Mouse (Mus musculus): Measurements from ENCODE around the gene Rin1. TPM values are rescaled to one million over a fixed set of nuclear protein-coding genes. Genes with fewer than 3 reads are reported as not detected.

Gene Rin1
- total and polyA plus RNA-seq, 2 experiments: 0.09 to 0.78 TPM

DNA sequence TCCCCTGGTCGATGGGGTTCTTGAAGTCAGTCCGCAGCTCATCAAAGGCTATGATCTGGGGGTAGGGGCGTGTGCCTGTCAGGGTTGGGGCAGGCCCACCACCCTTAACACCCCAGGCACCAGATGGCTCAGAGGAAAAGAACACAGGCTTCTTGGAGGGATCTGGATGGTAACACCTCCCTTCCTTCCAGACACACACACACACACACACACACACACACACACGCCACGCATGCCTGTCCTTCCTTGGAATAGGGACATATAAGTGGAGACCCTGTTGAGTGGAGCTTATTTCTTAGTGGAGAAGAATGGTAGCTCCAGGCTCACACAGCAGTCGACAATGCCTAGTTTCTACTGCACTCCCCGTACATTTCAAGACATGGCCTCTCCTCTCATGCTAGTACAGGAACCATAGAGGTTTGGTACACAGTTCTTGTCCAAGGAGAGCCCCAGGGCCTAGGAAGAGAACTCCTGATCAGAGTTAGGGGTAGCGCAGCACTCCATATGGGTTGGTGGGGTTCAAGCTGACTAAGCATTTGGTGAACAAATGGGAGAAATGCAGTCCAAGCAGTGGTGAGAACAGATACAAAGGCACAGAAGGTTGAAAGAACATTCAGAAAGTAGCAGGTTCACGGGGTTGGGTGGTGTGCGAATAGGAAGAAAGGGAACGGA lies 44.6 kb downstream of the Rin1 start:
- Histone ChIP-seq H3K79me2 (ENCODE audit: control insufficient read depth, insufficient read depth, low read length) (no peaks in the 10 kb centered on the region), H3K27me3 (ENCODE audit: control insufficient read depth, insufficient read depth, low read length) (no peaks in the 10 kb centered on the region), H3K4me1 (ENCODE audit: control insufficient read depth, insufficient read depth, low read length) (peaks cover 1% of the 10 kb centered on the region; the same call in 1 of the 2 replicates), H3K36me3 (ENCODE audit: control insufficient read depth, insufficient read depth, low read length) (no peaks in the 10 kb centered on the region), H3K9ac (ENCODE audit: low read depth, low read length) (no peak overlapping the region), H3K4me3 (ENCODE audit: insufficient read depth, low read depth, low read length) (no peak overlapping the region), H3K27ac (replicated peaks; ENCODE audit: insufficient read depth, low read depth, low read length) (no peak overlapping the region)
- WGBS: 43% methylated on average over 11 of the region's 11 CpGs
- DNase-seq (ENCODE audit: extremely low read depth, low read depth, low spot score): no peak
- TF ChIP-seq POLR2A (IDR thresholded peaks at IDR 0.05; ENCODE audit: extremely low read depth, insufficient read depth, low read length) (no peak), CTCF (IDR thresholded peaks at IDR 0.05; ENCODE audit: low read depth, low read length) (no peak)

DNA sequence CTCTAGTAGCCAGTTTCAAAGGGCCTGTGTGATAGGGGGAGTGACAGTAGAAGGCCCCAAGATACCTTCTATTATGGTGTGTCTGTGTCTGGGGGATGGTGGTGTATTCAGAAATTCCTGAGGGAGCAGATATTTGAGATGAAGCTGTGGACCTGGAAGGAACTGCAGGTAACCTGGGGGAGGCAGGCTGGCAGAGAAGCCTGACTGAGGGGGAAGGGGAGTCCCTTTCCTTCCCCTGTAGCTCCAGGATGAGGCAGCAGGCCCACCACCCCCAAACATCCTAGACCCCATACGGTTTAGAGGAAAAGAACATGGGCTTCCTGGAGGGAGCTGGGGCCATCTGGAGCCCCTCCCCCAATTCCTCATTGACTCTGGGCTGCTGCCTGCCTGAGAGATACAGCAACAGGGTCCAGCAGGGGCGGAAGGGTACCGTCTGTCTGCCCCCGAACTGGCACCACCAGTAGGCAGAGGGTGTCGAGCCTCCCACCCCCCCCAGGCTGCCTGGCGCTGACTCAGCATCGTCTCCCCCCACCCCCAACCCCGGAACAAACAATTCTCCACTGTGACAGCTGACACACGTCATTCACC lies 45.7 kb downstream of the Rin1 start:
- Histone ChIP-seq H3K27me3 (ENCODE audit: control insufficient read depth, insufficient read depth, low read length) (no peaks in the 10 kb centered on the region), H3K27ac (replicated peaks; ENCODE audit: insufficient read depth, low read depth, low read length) (no peak overlapping the region), H3K79me2 (ENCODE audit: control insufficient read depth, insufficient read depth, low read length) (no peaks in the 10 kb centered on the region), H3K4me1 (ENCODE audit: control insufficient read depth, insufficient read depth, low read length) (peaks cover 1% of the 10 kb centered on the region; the same call in 1 of the 2 replicates), H3K9ac (ENCODE audit: low read depth, low read length) (no peak overlapping the region), H3K4me3 (ENCODE audit: insufficient read depth, low read depth, low read length) (no peak overlapping the region), H3K36me3 (ENCODE audit: control insufficient read depth, insufficient read depth, low read length) (no peaks in the 10 kb centered on the region; the same call in 1 of the 2 replicates)
- no peak for DNase-seq (ENCODE audit: extremely low read depth, low read depth, low spot score)
- TF ChIP-seq POLR2A (IDR thresholded peaks at IDR 0.05; ENCODE audit: extremely low read depth, insufficient read depth, low read length): no peak
- no peak for TF ChIP-seq CTCF (IDR thresholded peaks at IDR 0.05; ENCODE audit: low read depth, low read length)
- 7% methylated on average over 9 of the region's 9 CpGs for whole genome bisulfite sequencing

DNA sequence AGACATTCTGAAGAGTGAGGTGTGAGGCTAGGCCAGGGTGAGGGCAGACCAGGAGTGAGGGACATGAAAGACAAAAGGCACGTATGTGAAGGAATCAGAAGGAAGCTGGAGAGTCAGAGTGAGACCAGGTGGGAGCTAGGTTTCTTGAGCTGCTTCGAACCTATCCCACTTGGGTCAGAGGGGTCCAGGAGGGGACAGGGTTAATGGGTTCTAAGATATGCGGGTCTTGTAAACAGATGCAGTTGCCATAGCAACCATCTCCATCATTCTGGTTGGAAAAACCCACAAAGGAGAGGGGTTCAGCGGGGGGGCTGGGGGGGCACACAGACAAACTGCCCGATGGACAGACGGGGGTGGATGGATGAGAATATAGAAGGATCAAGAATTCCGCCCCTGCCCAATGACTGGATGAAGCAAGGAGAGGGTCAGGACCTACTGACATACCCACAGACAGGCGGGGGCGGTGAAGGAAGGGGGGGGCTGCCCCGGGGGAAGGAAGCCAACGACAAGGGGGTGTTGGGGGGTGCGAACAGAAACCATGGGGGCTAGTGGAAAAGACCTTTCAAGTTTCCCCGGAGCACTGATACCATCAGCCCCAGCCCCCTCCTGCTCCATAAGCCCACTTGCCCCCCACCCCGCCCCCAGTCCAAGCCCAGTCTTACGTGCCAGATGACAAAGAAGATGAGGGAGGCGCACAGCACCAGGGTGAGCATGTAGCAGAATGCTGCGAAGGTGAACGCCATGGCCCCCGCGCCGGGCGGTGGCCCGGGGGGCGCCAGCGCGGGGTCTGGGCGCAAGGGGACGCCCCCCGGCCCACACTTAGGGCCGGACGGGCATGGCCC lies 47.5 kb downstream of the Rin1 start:
- Histone ChIP-seq H3K36me3 (ENCODE audit: control insufficient read depth, insufficient read depth, low read length) (peaks cover 12% of the 10 kb centered on the region), H3K4me1 (ENCODE audit: control insufficient read depth, insufficient read depth, low read length) (peaks cover 1% of the 10 kb centered on the region; the same call in 1 of the 2 replicates), H3K27ac (replicated peaks; ENCODE audit: insufficient read depth, low read depth, low read length) (no peak overlapping the region), H3K27me3 (ENCODE audit: control insufficient read depth, insufficient read depth, low read length) (no peaks in the 10 kb centered on the region), H3K79me2 (ENCODE audit: control insufficient read depth, insufficient read depth, low read length) (no peaks in the 10 kb centered on the region), H3K9ac (ENCODE audit: low read depth, low read length) (peak overlapping the region; percentile 37; the same call in 1 of the 2 replicates), H3K4me3 (ENCODE audit: insufficient read depth, low read depth, low read length) (no peak overlapping the region; the same call in 1 of the 2 replicates)
- TF ChIP-seq POLR2A (IDR thresholded peaks at IDR 0.05; ENCODE audit: extremely low read depth, insufficient read depth, low read length) (no peak), CTCF (IDR thresholded peaks at IDR 0.05; ENCODE audit: low read depth, low read length) (no peak)
- DNase-seq (ENCODE audit: extremely low read depth, low read depth, low spot score): no peak
- 12% methylated on average over 26 of the region's 31 CpGs for WGBS

DNA sequence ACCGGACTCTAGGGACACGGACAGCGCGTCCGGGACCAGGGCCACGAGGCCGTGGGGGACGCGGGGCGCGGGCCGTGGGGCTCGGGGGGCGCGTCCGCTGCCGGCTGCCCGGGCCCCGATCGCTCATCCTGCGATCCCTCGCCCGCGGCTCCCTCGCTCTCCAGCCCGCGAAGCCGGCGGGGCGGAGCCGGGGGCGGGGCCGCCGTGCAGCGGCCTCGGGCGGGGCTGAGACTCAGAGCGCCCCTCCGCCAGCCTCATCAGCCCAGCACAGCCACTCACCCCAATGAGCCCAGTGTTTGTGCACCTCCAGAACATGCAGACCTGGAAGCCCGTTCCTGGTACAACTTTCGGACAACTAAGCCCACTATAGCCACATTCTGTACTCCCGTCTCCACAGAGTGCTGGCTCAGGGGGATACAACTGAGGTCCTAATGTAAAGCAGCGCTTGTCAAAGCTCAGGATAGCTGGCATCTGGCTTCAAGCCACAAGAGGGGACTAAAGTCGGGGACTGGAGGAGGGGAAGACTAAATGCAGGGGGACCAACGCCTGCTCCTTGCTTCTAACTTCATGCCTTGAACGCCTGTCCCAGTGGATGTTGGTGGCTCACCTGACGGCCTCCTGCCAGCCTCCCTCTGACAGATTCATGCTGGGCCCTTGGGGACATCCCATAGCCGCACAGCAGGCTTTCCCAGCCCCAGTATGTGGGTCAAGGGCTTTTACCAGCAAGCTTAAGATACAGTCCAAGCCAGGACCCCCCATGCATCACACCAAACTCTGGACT lies 48.3 kb downstream of the Rin1 start, which contains the start of gene Cnih2:
TSS of gene Cnih2 (minus strand) at position 159 of the 781 bp plus-strand sequence.
- Histone ChIP-seq H3K4me1 (ENCODE audit: control insufficient read depth, insufficient read depth, low read length) (peaks cover 1% of the 10 kb centered on the region; the same call in 1 of the 2 replicates), H3K27me3 (ENCODE audit: control insufficient read depth, insufficient read depth, low read length) (no peaks in the 10 kb centered on the region), H3K36me3 (ENCODE audit: control insufficient read depth, insufficient read depth, low read length) (peaks cover 14% of the 10 kb centered on the region), H3K79me2 (ENCODE audit: control insufficient read depth, insufficient read depth, low read length) (no peaks in the 10 kb centered on the region), H3K9ac (ENCODE audit: low read depth, low read length) (peak within 1 kb of the TSS; percentile 37; the same call in 1 of the 2 replicates), H3K27ac (replicated peaks; ENCODE audit: insufficient read depth, low read depth, low read length) (no peak within 1 kb of the TSS), H3K4me3 (ENCODE audit: insufficient read depth, low read depth, low read length) (no peak within 1 kb of the TSS; the same call in 1 of the 2 replicates)
- 11% methylated on average over 42 of the region's 48 CpGs for WGBS
- TF ChIP-seq POLR2A (IDR thresholded peaks at IDR 0.05; ENCODE audit: extremely low read depth, insufficient read depth, low read length) (no peak), CTCF (IDR thresholded peaks at IDR 0.05; ENCODE audit: low read depth, low read length) (no peak)
- no peak for DNase-seq (ENCODE audit: extremely low read depth, low read depth, low spot score)

DNA sequence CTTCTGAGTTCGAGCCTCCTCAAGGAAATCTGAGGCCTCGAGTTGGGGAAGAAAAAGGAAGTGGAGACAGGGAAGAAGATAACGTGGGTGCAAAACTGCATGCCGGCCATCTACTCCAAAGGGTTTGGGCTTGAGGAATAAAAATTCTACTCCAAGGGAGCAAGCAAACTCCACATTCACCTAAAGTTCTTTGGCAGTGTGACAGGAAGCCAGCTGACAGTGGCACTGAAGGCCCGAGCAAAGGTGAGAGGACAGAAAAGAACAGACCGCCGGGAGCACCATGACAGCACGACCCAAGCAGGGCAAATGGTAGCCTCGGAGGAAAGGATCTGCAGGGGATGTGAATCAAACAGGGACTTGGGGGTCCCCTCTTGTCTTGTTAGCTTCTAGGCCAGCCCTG lies 55.8 kb downstream of the Rin1 start:
- no peaks in the 10 kb centered on the region; the same call in 1 of the 2 replicates for H3K79me2 ChIP-seq (ENCODE audit: control insufficient read depth, insufficient read depth, low read length)
- DNase-seq (ENCODE audit: extremely low read depth, low read depth, low spot score): peak; percentile 74
- H3K36me3 ChIP-seq (ENCODE audit: control insufficient read depth, insufficient read depth, low read length): peaks cover 18% of the 10 kb centered on the region; the same call in 1 of the 2 replicates
- H3K4me3 ChIP-seq (ENCODE audit: insufficient read depth, low read depth, low read length): peak overlapping the region; percentile 99
- WGBS: 3% methylated on average over 9 of the region's 9 CpGs
- no peak for TF ChIP-seq CTCF (IDR thresholded peaks at IDR 0.05; ENCODE audit: low read depth, low read length)
- peak; percentile 44; the same call in 1 of the 2 replicates for TF ChIP-seq POLR2A (IDR thresholded peaks at IDR 0.05; ENCODE audit: extremely low read depth, insufficient read depth, low read length)
- H3K9ac ChIP-seq (ENCODE audit: low read depth, low read length): peak overlapping the region; percentile 99
- no peaks in the 10 kb centered on the region for H3K27me3 ChIP-seq (ENCODE audit: control insufficient read depth, insufficient read depth, low read length)
- H3K4me1 ChIP-seq (ENCODE audit: control insufficient read depth, insufficient read depth, low read length): peaks cover 3% of the 10 kb centered on the region
- peak overlapping the region; percentile 99 for H3K27ac ChIP-seq (replicated peaks; ENCODE audit: insufficient read depth, low read depth, low read length)

Other genes starting within 250 kb of the Rin1 start
- gene Gm21992, start 238.9 kb upstream of the Rin1 start, total RNA-seq (2014; rRNA removed): 4.8 and 9.9 TPM in 2 replicates
- gene Gm21992, start 238.9 kb upstream of the Rin1 start, polyA plus RNA-seq (2012; rRNA removed): 22.3 and 23.6 TPM in 2 replicates
- 9.0 and 12.6 TPM in 2 replicates for gene Rbm14, start 238.8 kb upstream of the Rin1 start, total RNA-seq (2014; rRNA removed)
- gene Rbm14, start 238.8 kb upstream of the Rin1 start, polyA plus RNA-seq (2012; rRNA removed): 18.4 and 26.1 TPM in 2 replicates
- gene Ccs, start 211.1 kb upstream of the Rin1 start, total RNA-seq (2014; rRNA removed): 146 and 174 TPM in 2 replicates
- 245 and 254 TPM in 2 replicates for gene Ccs, start 211.1 kb upstream of the Rin1 start, polyA plus RNA-seq (2012; rRNA removed)
- not detected in 2 replicates for gene Ccdc87, start 211.1 kb upstream of the Rin1 start, total RNA-seq (2014; rRNA removed)
- gene Ccdc87, start 211.1 kb upstream of the Rin1 start, polyA plus RNA-seq (2012; rRNA removed): not detected in 2 replicates
- gene Ctsf, start 195.4 kb upstream of the Rin1 start, total RNA-seq (2014; rRNA removed): 44.1 and 55.0 TPM in 2 replicates
- gene Ctsf, start 195.4 kb upstream of the Rin1 start, polyA plus RNA-seq (2012; rRNA removed): 69.4 and 88.9 TPM in 2 replicates
- 1.1 TPM in 1 of 2 replicates, not detected in the other for gene Actn3, start 172.6 kb upstream of the Rin1 start, total RNA-seq (2014; rRNA removed)
- gene Actn3, start 172.6 kb upstream of the Rin1 start, polyA plus RNA-seq (2012; rRNA removed): 0.11 TPM in 1 of 2 replicates, not detected in the other
- gene Zdhhc24, start 171.8 kb upstream of the Rin1 start, total RNA-seq (2014; rRNA removed): 2.5 and 3.4 TPM in 2 replicates
- 4.8 and 7.7 TPM in 2 replicates for gene Zdhhc24, start 171.8 kb upstream of the Rin1 start, polyA plus RNA-seq (2012; rRNA removed)
- gene Bbs1, start 143.9 kb upstream of the Rin1 start, total RNA-seq (2014; rRNA removed): 0.65 and 0.87 TPM in 2 replicates
- 0.73 and 0.95 TPM in 2 replicates for gene Bbs1, start 143.9 kb upstream of the Rin1 start, polyA plus RNA-seq (2012; rRNA removed)
- 52.1 and 69.7 TPM in 2 replicates for gene Dpp3, start 122.2 kb upstream of the Rin1 start, total RNA-seq (2014; rRNA removed)
- 121 and 122 TPM in 2 replicates for gene Dpp3, start 122.2 kb upstream of the Rin1 start, polyA plus RNA-seq (2012; rRNA removed)
- 1.0 and 3.4 TPM in 2 replicates for gene Peli3, start 107.4 kb upstream of the Rin1 start, total RNA-seq (2014; rRNA removed)
- 1.4 and 2.6 TPM in 2 replicates for gene Peli3, start 107.4 kb upstream of the Rin1 start, polyA plus RNA-seq (2012; rRNA removed)
- gene Mrpl11, start 88.3 kb upstream of the Rin1 start, total RNA-seq (2014; rRNA removed): 40.0 and 46.4 TPM in 2 replicates
- gene Mrpl11, start 88.3 kb upstream of the Rin1 start, polyA plus RNA-seq (2012; rRNA removed): 27.6 and 30.7 TPM in 2 replicates
- gene Npas4, start 60.2 kb upstream of the Rin1 start, total RNA-seq (2014; rRNA removed): not detected in 2 replicates
- gene Npas4, start 60.2 kb upstream of the Rin1 start, polyA plus RNA-seq (2012; rRNA removed): not detected in 2 replicates
- gene Slc29a2, start 26.6 kb upstream of the Rin1 start, total RNA-seq (2014; rRNA removed): 0.28 and 0.34 TPM in 2 replicates
- 1.7 and 2.3 TPM in 2 replicates for gene Slc29a2, start 26.6 kb upstream of the Rin1 start, polyA plus RNA-seq (2012; rRNA removed)
- gene B4gat1, start 11.7 kb upstream of the Rin1 start, total RNA-seq (2014; rRNA removed): 11.8 and 13.2 TPM in 2 replicates
- gene B4gat1, start 11.7 kb upstream of the Rin1 start, polyA plus RNA-seq (2012; rRNA removed): 20.1 and 20.4 TPM in 2 replicates
- gene AC124502.3, start 11.6 kb upstream of the Rin1 start, total RNA-seq (2014; rRNA removed): 2.1 and 3.7 TPM in 2 replicates
- 0.07 and 0.09 TPM in 2 replicates for gene AC124502.3, start 11.6 kb upstream of the Rin1 start, polyA plus RNA-seq (2012; rRNA removed)
- gene Brms1, start 9.1 kb upstream of the Rin1 start, total RNA-seq (2014; rRNA removed): 13.2 and 13.8 TPM in 2 replicates
- 22.6 TPM in 2 replicates for gene Brms1, start 9.1 kb upstream of the Rin1 start, polyA plus RNA-seq (2012; rRNA removed)
- gene Cd248, start 17.6 kb downstream of the Rin1 start, total RNA-seq (2014; rRNA removed): 0.18 and 0.54 TPM in 2 replicates
- gene Cd248, start 17.6 kb downstream of the Rin1 start, polyA plus RNA-seq (2012; rRNA removed): 0.57 and 0.98 TPM in 2 replicates
- gene Tmem151a, start 35.0 kb downstream of the Rin1 start, total RNA-seq (2014; rRNA removed): under 0.01 TPM in 2 replicates
- 0.24 and 0.26 TPM in 2 replicates for gene Tmem151a, start 35.0 kb downstream of the Rin1 start, polyA plus RNA-seq (2012; rRNA removed)
- gene Yif1a, start 38.1 kb downstream of the Rin1 start, total RNA-seq (2014; rRNA removed): 79.3 and 85.7 TPM in 2 replicates
- 188 and 215 TPM in 2 replicates for gene Yif1a, start 38.1 kb downstream of the Rin1 start, polyA plus RNA-seq (2012; rRNA removed)
- not detected in 2 replicates for gene Cnih2, start 48.0 kb downstream of the Rin1 start, total RNA-seq (2014; rRNA removed)
- gene Cnih2, start 48.0 kb downstream of the Rin1 start, polyA plus RNA-seq (2012; rRNA removed): 0.12 and 0.19 TPM in 2 replicates
- gene Rab1b, start 56.6 kb downstream of the Rin1 start, total RNA-seq (2014; rRNA removed): 82.1 and 98.7 TPM in 2 replicates
- 165 and 169 TPM in 2 replicates for gene Rab1b, start 56.6 kb downstream of the Rin1 start, polyA plus RNA-seq (2012; rRNA removed)
- 2.4 and 4.6 TPM in 2 replicates for gene Klc2, start 68.1 kb downstream of the Rin1 start, total RNA-seq (2014; rRNA removed)
- gene Klc2, start 68.1 kb downstream of the Rin1 start, polyA plus RNA-seq (2012; rRNA removed): 8.7 and 12.3 TPM in 2 replicates
- gene Pacs1, start 222.6 kb downstream of the Rin1 start, total RNA-seq (2014; rRNA removed): 1.1 and 3.3 TPM in 2 replicates
- 2.4 and 3.0 TPM in 2 replicates for gene Pacs1, start 222.6 kb downstream of the Rin1 start, polyA plus RNA-seq (2012; rRNA removed)
- gene Sf3b2, start 245.0 kb downstream of the Rin1 start, total RNA-seq (2014; rRNA removed): 58.1 and 60.0 TPM in 2 replicates
- 60.8 and 61.4 TPM in 2 replicates for gene Sf3b2, start 245.0 kb downstream of the Rin1 start, polyA plus RNA-seq (2012; rRNA removed)
- not detected in 2 replicates for gene Gal3st3, start 247.8 kb downstream of the Rin1 start, total RNA-seq (2014; rRNA removed)
- gene Gal3st3, start 247.8 kb downstream of the Rin1 start, polyA plus RNA-seq (2012; rRNA removed): not detected in 2 replicates